Mouse (Mus musculus): ENCODE measurements around the gene Wfdc13. TPM values are rescaled to one million over a fixed set of nuclear protein-coding genes. Genes with fewer than 3 reads are reported as not detected.

Gene Wfdc13
- total and polyA plus RNA-seq, 3 experiments, result not detected

- H3K36me3 ChIP-seq (replicated peaks in 1 of 2; ENCODE audit: control insufficient read depth in 1 of 2, insufficient read depth in 1 of 2, low read length in 1 of 2), result no peaks in the 10 kb centered on the region
- in situ Hi-C loops (cut with MboI; ENCODE audit: low pct_ligation_motif_present, low pct_unique_long_range_greater_than_20kb, low sequenced_read_pairs), result no loop called here
- H3K9me3 ChIP-seq (replicated peaks; ENCODE audit: low read length), result peaks cover 9% of the 10 kb centered on the region
- peaks cover 68% of the 10 kb centered on the region for H3K27me3 ChIP-seq (replicated peaks)
- TF ChIP-seq E2F4 (IDR thresholded peaks at IDR 0.05; ENCODE audit: insufficient replicate concordance, low read depth, low read length), result no peak
- TF ChIP-seq ZNF384 (IDR thresholded peaks at IDR 0.05; ENCODE audit: low read depth, low read length), result peak; percentile 69
- no peaks in the 10 kb centered on the region for H3K79me2 ChIP-seq (replicated peaks; ENCODE audit: control insufficient read depth, extremely low read depth, insufficient read depth, poor library complexity, severe bottlenecking)
- H3K4me2 ChIP-seq (ENCODE audit: insufficient read depth, low read depth, poor library complexity, severe bottlenecking), result no peak overlapping the region
- dilution Hi-C loops (cut with MboI; ENCODE audit: extremely low pct_ligation_motif_present, extremely low pct_unique_long_range_greater_than_20kb, low sequenced_read_pairs), result no loop called here
- H3K4me3 ChIP-seq (replicated peaks in 1 of 3; ENCODE audit: low read depth in 2 of 3, low read length in 2 of 3, poor library complexity in 1 of 3), result no peak overlapping the region
- H3K9ac ChIP-seq (ENCODE audit: insufficient read depth, low read depth), result no peak overlapping the region
- DNase-seq (ENCODE audit: extremely low read depth), result no peak
- H3K27ac ChIP-seq (ENCODE audit: insufficient read depth, low read depth), result no peak overlapping the region
- no peaks in the 10 kb centered on the region for H3K4me1 ChIP-seq (ENCODE audit: control insufficient read depth in 1 of 2, insufficient read depth in 2 of 2)
Observed at GRCm38 (mm10) chr2:164641129-164641528, 43.8 kb upstream of the Wfdc13 start.

GRCm38 (mm10) chr2:164641881-164642673 lies 42.8 kb upstream of the Wfdc13 start:
- Histone ChIP-seq H3K36me3 (replicated peaks in 1 of 2; ENCODE audit: control insufficient read depth in 1 of 2, insufficient read depth in 1 of 2, low read length in 1 of 2) (no peaks in the 10 kb centered on the region), H3K4me3 (replicated peaks in 1 of 3; ENCODE audit: low read depth in 2 of 3, low read length in 2 of 3, poor library complexity in 1 of 3) (no peak overlapping the region), H3K9ac (ENCODE audit: insufficient read depth, low read depth) (no peak overlapping the region), H3K79me2 (replicated peaks; ENCODE audit: control insufficient read depth, extremely low read depth, insufficient read depth, poor library complexity, severe bottlenecking) (no peaks in the 10 kb centered on the region), H3K4me2 (ENCODE audit: insufficient read depth, low read depth, poor library complexity, severe bottlenecking) (no peak overlapping the region), H3K4me1 (ENCODE audit: control insufficient read depth in 1 of 2, insufficient read depth in 2 of 2) (no peaks in the 10 kb centered on the region), H3K27ac (ENCODE audit: insufficient read depth, low read depth) (no peak overlapping the region), H3K9me3 (replicated peaks; ENCODE audit: low read length) (peaks cover 13% of the 10 kb centered on the region), H3K27me3 (replicated peaks) (peaks cover 70% of the 10 kb centered on the region)
- DNase-seq (ENCODE audit: extremely low read depth), result no peak
- in situ Hi-C loops (cut with MboI; ENCODE audit: low pct_ligation_motif_present, low pct_unique_long_range_greater_than_20kb, low sequenced_read_pairs), result no loop called here
- TF ChIP-seq CHD1 (IDR thresholded peaks at IDR 0.05; ENCODE audit: low read depth, low read length) (no peak), ZKSCAN1 (IDR thresholded peaks at IDR 0.05; ENCODE audit: borderline replicate concordance, low read depth, low read length) (no peak), MAZ (IDR thresholded peaks at IDR 0.05; ENCODE audit: low read depth, low read length) (no peak), ZNF384 (IDR thresholded peaks at IDR 0.05; ENCODE audit: low read depth, low read length) (no peak), TCF12 (IDR thresholded peaks at IDR 0.05; ENCODE audit: low read depth, low read length) (no peak), KAT2A (IDR thresholded peaks at IDR 0.05; ENCODE audit: insufficient replicate concordance, low read length) (no peak), POLR2A (IDR thresholded peaks at IDR 0.05; ENCODE audit: low read depth, low read length) (no peak), MYC (IDR thresholded peaks at IDR 0.05; ENCODE audit: low read depth, low read length) (no peak), NELFE (IDR thresholded peaks at IDR 0.05; ENCODE audit: low read depth, low read length) (no peak), UBTF (IDR thresholded peaks at IDR 0.05; ENCODE audit: low read depth, low read length) (no peak), IRF4 (IDR thresholded peaks at IDR 0.05; ENCODE audit: low read depth, low read length) (no peak)
- dilution Hi-C loops (cut with MboI; ENCODE audit: extremely low pct_ligation_motif_present, extremely low pct_unique_long_range_greater_than_20kb, low sequenced_read_pairs), result no loop called here

- DNase-seq (ENCODE audit: extremely low read depth), result peak; percentile 34
- TF ChIP-seq JUND (conservative IDR thresholded peaks at IDR 0.05; ENCODE audit: low read depth, low read length) (no peak), CTCF (conservative IDR thresholded peaks at IDR 0.05 in 1 of 2, IDR thresholded peaks at IDR 0.05 in 1 of 2; ENCODE audit: low read depth in 2 of 2, low read length in 2 of 2) (peak; percentile 74 to 76), RAD21 (IDR thresholded peaks at IDR 0.05; ENCODE audit: low read depth, low read length) (peak; percentile 8)
- Histone ChIP-seq H3K4me2 (ENCODE audit: insufficient read depth, low read depth, poor library complexity, severe bottlenecking) (no peak within 1 kb of the TSS), H3K4me3 (replicated peaks in 1 of 3; ENCODE audit: low read depth in 2 of 3, low read length in 2 of 3, poor library complexity in 1 of 3) (no peak within 1 kb of the TSS), H3K27ac (ENCODE audit: insufficient read depth, low read depth) (no peak within 1 kb of the TSS), H3K9ac (ENCODE audit: insufficient read depth, low read depth) (no peak within 1 kb of the TSS), H3K79me2 (replicated peaks; ENCODE audit: control insufficient read depth, extremely low read depth, insufficient read depth, poor library complexity, severe bottlenecking) (no peaks in the 10 kb centered on the region), H3K9me3 (replicated peaks; ENCODE audit: low read length) (no peaks in the 10 kb centered on the region), H3K27me3 (replicated peaks) (peaks cover 81% of the 10 kb centered on the region), H3K4me1 (ENCODE audit: control insufficient read depth in 1 of 2, insufficient read depth in 2 of 2) (peaks cover 0 to 3% of the 10 kb centered on the region in 2 experiments; a peak in 2 of 4 replicates), H3K36me3 (replicated peaks in 1 of 2; ENCODE audit: control insufficient read depth in 1 of 2, insufficient read depth in 1 of 2, low read length in 1 of 2) (no peaks in the 10 kb centered on the region)
- dilution Hi-C loops (cut with MboI; ENCODE audit: extremely low pct_ligation_motif_present, extremely low pct_unique_long_range_greater_than_20kb, low sequenced_read_pairs), result no loop called here
- in situ Hi-C loops (cut with MboI; ENCODE audit: low pct_ligation_motif_present, low pct_unique_long_range_greater_than_20kb, low sequenced_read_pairs), result loop anchor here (10.0 kb wide), 1 partner anchor 51 kb away; no protein-coding TSS in a partner anchor
Observed at GRCm38 (mm10) chr2:164655858-164656257, 29.0 kb upstream of the Wfdc13 start, which contains the start of gene Wfdc10. TSS of gene Wfdc10 (plus strand) at chr2:164656046.

Data from CH12.LX (cell line).